ENCODE assay signal across 26 mouse cellular contexts in the genomic region with DNA sequence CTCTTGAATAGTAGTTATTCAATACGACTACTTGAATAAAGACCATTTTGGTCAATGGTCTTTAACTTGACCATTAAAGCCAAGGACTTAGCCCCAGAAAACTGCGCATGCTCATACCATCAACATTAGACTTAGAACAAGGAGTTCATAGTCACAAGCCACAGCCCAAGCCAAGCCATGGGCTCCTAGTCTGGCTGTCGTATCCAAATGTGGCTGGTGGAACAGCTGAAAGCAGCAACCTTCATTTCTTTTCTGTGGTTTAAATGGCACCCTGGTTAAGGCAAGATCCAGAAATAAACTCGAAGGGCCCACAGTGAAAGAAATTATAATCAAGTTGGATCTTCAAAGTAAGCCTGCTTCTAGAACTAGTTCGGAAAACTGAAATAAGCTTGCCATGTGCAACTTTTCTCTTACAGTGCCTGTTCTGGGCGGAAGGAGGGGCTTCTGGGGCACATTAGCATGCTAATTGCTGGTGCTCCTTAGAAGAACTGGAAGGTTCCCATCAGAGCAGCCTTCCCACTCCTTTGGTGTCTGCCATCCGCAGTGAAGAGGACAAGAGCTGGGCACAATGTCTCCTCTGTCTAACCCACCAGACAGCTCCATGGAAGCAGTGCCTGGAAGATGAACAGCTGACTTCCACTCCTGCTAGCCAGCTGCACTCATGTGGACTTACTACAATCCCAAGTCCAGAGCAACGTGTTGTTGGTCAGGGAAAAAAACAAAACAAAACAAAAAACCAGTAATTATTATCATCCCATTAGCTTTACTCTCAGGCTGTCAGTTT. TPM values are rescaled to one million over a fixed set of nuclear protein-coding genes. Genes with fewer than 3 reads are reported as not detected.
DNase-seq lines count a peak whose midpoint lies in the region; ATAC-seq and TF ChIP-seq lines count a peak whose summit lies in the region.
"Had no signal": no experiment of that assay in that cellular context is flagged by ENCODE, and none has a peak within 500 bp of the region (broad histone marks: within the 10 kb centered on the region; RNA-seq: fewer than 3 reads in every experiment).

No protein-coding gene starts in this region.

- H3K27me3 ChIP-seq in forebrain, postnatal 0 days (ENCODE audit: insufficient read depth, low read length): no peaks in the 10 kb centered on the region
- H3K27me3 ChIP-seq in forebrain, embryonic 12.5 days: no peaks in the 10 kb centered on the region
- H3K27me3 ChIP-seq in neural tube, embryonic 13.5 days: no peaks in the 10 kb centered on the region
- H3K27me3 ChIP-seq: embryonic facial prominence, embryonic 15.5 days; forebrain, embryonic 15.5 days; liver, embryonic 13.5 days; neural tube, embryonic 12.5 days had no signal

- H3K4me2 ChIP-seq in forebrain, postnatal 0 days (ENCODE audit: low read depth): no peak overlapping the region
- H3K4me2 ChIP-seq in forebrain, embryonic 12.5 days: no peak overlapping the region
- no peak overlapping the region for H3K4me2 ChIP-seq in neural tube, embryonic 13.5 days
- H3K4me2 ChIP-seq: embryonic facial prominence, embryonic 15.5 days; forebrain, embryonic 15.5 days; liver, embryonic 13.5 days; midbrain, embryonic 11.5 days; neural tube, embryonic 12.5 days had no signal

- H3K4me1 ChIP-seq in forebrain, postnatal 0 days (ENCODE audit: insufficient read depth): no peaks in the 10 kb centered on the region
- no peaks in the 10 kb centered on the region for H3K4me1 ChIP-seq in forebrain, embryonic 12.5 days
- no peaks in the 10 kb centered on the region for H3K4me1 ChIP-seq in neural tube, embryonic 13.5 days (replicated peaks)
- H3K4me1 ChIP-seq: embryonic facial prominence, embryonic 15.5 days; forebrain, embryonic 15.5 days; liver, embryonic 13.5 days; neural tube, embryonic 12.5 days had no signal

- WGBS in forebrain, postnatal 0 days: 68% methylated on average over 8 of the region's 8 CpGs
- WGBS in forebrain, embryonic 12.5 days: 75% methylated on average over 8 of the region's 8 CpGs
- WGBS in neural tube, embryonic 13.5 days: 80% methylated on average over 8 of the region's 8 CpGs

- no peak overlapping the region for H3K4me3 ChIP-seq in forebrain, postnatal 0 days (ENCODE audit: low read depth, low read length)
- H3K4me3 ChIP-seq in forebrain, embryonic 12.5 days (replicated peaks): no peak overlapping the region
- no peak overlapping the region for H3K4me3 ChIP-seq in neural tube, embryonic 13.5 days
- H3K4me3 ChIP-seq: embryonic facial prominence, embryonic 15.5 days; forebrain, embryonic 15.5 days; gastrocnemius, adult 2 months; heart, embryonic 10.5 days; liver, embryonic 13.5 days; neural tube, embryonic 12.5 days had no signal

- TF ChIP-seq CTCF in forebrain, postnatal 0 days (IDR thresholded peaks at IDR 0.05; ENCODE audit: low read depth): no peak

- no peak overlapping the region for H3K9ac ChIP-seq in forebrain, postnatal 0 days
- H3K9ac ChIP-seq in forebrain, embryonic 12.5 days: no peak overlapping the region
- no peak overlapping the region for H3K9ac ChIP-seq in neural tube, embryonic 13.5 days
- H3K9ac ChIP-seq: embryonic facial prominence, embryonic 15.5 days; forebrain, embryonic 15.5 days; liver, embryonic 13.5 days; neural tube, embryonic 12.5 days had no signal

- peak; percentile 11 for DNase-seq in forebrain, postnatal 0 days
- peak; percentile 9 for DNase-seq in layer of hippocampus, adult 11-12 months (ENCODE audit: low spot score)
- no peak for DNase-seq in layer of hippocampus, adult 9-10 months (ENCODE audit: low spot score)
- DNase-seq in neural tube, embryonic 10.5 days (ENCODE audit: extremely low spot score, low spot score): no peak
- no peak for DNase-seq in thymus, postnatal 0 days (ENCODE audit: low spot score)
- DNase-seq: adrenal gland, postnatal 25 days; cerebellum, adult 18-20 months; gastrocnemius, adult 2 months; kidney, adult 2 months; liver, embryonic 13.5 days; lung, adult 2 months; lung, postnatal 14 days; retina, postnatal 1 day; right cerebral cortex, postnatal 4 days; thymus, postnatal 25 days had no signal

- H3K27ac ChIP-seq in forebrain, postnatal 0 days (ENCODE audit: low read depth, low read length): no peak overlapping the region
- no peak overlapping the region for H3K27ac ChIP-seq in forebrain, embryonic 12.5 days
- H3K27ac ChIP-seq in neural tube, embryonic 13.5 days (replicated peaks): no peak overlapping the region
- H3K27ac ChIP-seq: embryonic facial prominence, embryonic 15.5 days; forebrain, embryonic 15.5 days; gastrocnemius, adult 2 months; heart, embryonic 10.5 days; kidney, postnatal 0 days; liver, embryonic 13.5 days; neural tube, embryonic 12.5 days had no signal

- peak; percentile 85 for ATAC-seq in forebrain, postnatal 0 days
- ATAC-seq in forebrain, embryonic 12.5 days (ENCODE audit: low FRiP score): no peak
- ATAC-seq in neural tube, embryonic 13.5 days (ENCODE audit: low read depth): peak; percentile 40; the same call in 1 of the 2 replicates
- ATAC-seq: forebrain, embryonic 15.5 days had no signal

- no peaks in the 10 kb centered on the region for H3K36me3 ChIP-seq in forebrain, postnatal 0 days (ENCODE audit: insufficient read depth)
- no peaks in the 10 kb centered on the region for H3K36me3 ChIP-seq in forebrain, embryonic 12.5 days (replicated peaks)
- H3K36me3 ChIP-seq in neural tube, embryonic 13.5 days: no peaks in the 10 kb centered on the region
- H3K36me3 ChIP-seq: embryonic facial prominence, embryonic 15.5 days; forebrain, embryonic 15.5 days; heart, embryonic 10.5 days; liver, embryonic 13.5 days; neural tube, embryonic 12.5 days had no signal

- H3K9me3 ChIP-seq in forebrain, postnatal 0 days (ENCODE audit: low read length): no peaks in the 10 kb centered on the region
- no peaks in the 10 kb centered on the region for H3K9me3 ChIP-seq in forebrain, embryonic 12.5 days
- no peaks in the 10 kb centered on the region for H3K9me3 ChIP-seq in neural tube, embryonic 13.5 days
- H3K9me3 ChIP-seq: embryonic facial prominence, embryonic 15.5 days; forebrain, embryonic 15.5 days; heart, embryonic 10.5 days; liver, embryonic 13.5 days; neural tube, embryonic 12.5 days had no signal

RNA-seq across cellular contexts. Expression of gene Rarres1, which starts 23.0 kb away (rescaled TPM):
- total RNA-seq in forebrain, postnatal 0 days (2014; rRNA removed): 0.69 and 2.6 TPM in 2 replicates
- polyA plus RNA-seq in forebrain, postnatal 0 days (2015; fragmentation: Nextera tagmentation; extraction: Ambion mirVana): 2.0 and 2.4 TPM in 2 replicates
- polyA plus RNA-seq in forebrain, embryonic 12.5 days (2016; fragmentation: Nextera tagmentation; extraction: Ambion mirVana): 0.61 and 0.74 TPM in 2 replicates
- 1.5 and 3.7 TPM in 2 replicates for polyA plus RNA-seq in neural tube, embryonic 13.5 days (2015; fragmentation: Nextera tagmentation; extraction: Ambion mirVana)
- polyA plus RNA-seq in thymus, postnatal 0 days (2015; fragmentation: Nextera tagmentation; extraction: Ambion mirVana): 6.3 and 6.5 TPM in 2 replicates
- total RNA-seq: common myeloid progenitor, adult 5-6 weeks; hematopoietic stem cell, adult 5-6 weeks; monocyte, adult 5-6 weeks had no signal

RNA-seq across cellular contexts. Expression of gene Lxn, which starts 28.6 kb away (rescaled TPM):
- total RNA-seq in forebrain, postnatal 0 days (2014; rRNA removed): 46.0 and 47.5 TPM in 2 replicates
- polyA plus RNA-seq in forebrain, postnatal 0 days (2015; fragmentation: Nextera tagmentation; extraction: Ambion mirVana): 109 and 130 TPM in 2 replicates
- 57.1 and 58.2 TPM in 2 replicates for polyA plus RNA-seq in forebrain, embryonic 12.5 days (2016; fragmentation: Nextera tagmentation; extraction: Ambion mirVana)
- polyA plus RNA-seq in neural tube, embryonic 13.5 days (2015; fragmentation: Nextera tagmentation; extraction: Ambion mirVana): 295 and 298 TPM in 2 replicates
- 56.5 and 66.1 TPM in 2 replicates for polyA plus RNA-seq in thymus, postnatal 0 days (2015; fragmentation: Nextera tagmentation; extraction: Ambion mirVana)

Comparison
In these comparisons a context has a peak if more than half of its experiments do, and no peak if none do; other contexts are left out.
1. DNase-seq: peak in forebrain, postnatal 0 days (single experiment) and layer of hippocampus, adult 11-12 months (single experiment); none in layer of hippocampus, adult 9-10 months (single experiment), neural tube, embryonic 10.5 days (single experiment) and thymus, postnatal 0 days (single experiment).